Mouse (Mus musculus) olfactory bulb, adult 2 months (tissue): Measurements from ENCODE around the gene Oxsr1. TPM values are rescaled to one million over a fixed set of nuclear protein-coding genes. Genes with fewer than 3 reads are reported as not detected.
"Not testable (repeated sequence)": the region's sequence is repeated elsewhere in the genome, so short reads cannot be mapped to it uniquely, and the experiment has no call there.

Experiments used
- H3K27ac ChIP-seq: fragments of 200-500 bp; 2 replicates; pipeline ENCODE4 v1.5.1; 2012; ENCODE audit warnings: low read depth, low read length; ENCODE audit not compliant: insufficient read depth
- H3K4me1 ChIP-seq: fragments of 200-500 bp; 2 replicates; pipeline ENCODE4 v1.6.1; 2012; ENCODE audit warnings: low read length; ENCODE audit not compliant: control insufficient read depth, insufficient read depth
- H3K4me3 ChIP-seq: fragments of 200-500 bp; 2 replicates; pipeline ENCODE4 v1.5.1; 2012; ENCODE audit warnings: mild to moderate bottlenecking, low read depth, low read length, moderate library complexity; ENCODE audit not compliant: insufficient read depth
- CTCF ChIP-seq: fragments of 200-500 bp; IDR thresholded peaks from 2 replicates; pipeline ENCODE4 v1.5.1; 2012; ENCODE audit warnings: low read depth, mild to moderate bottlenecking, low read length, moderate library complexity; ENCODE audit not compliant: insufficient read depth
- POLR2A ChIP-seq: fragments of 200-500 bp; IDR thresholded peaks from 2 replicates; pipeline ENCODE4 v1.6.1; 2012; ENCODE audit warnings: mild to moderate bottlenecking, low read depth, low read length, moderate library complexity; ENCODE audit not compliant: insufficient read depth
- WGBS: fragments of 180-500 bp; shearing (Covaris S2); methylation state at CpG from one replicate; pipeline ENCODE4 v1.1.7; 2018; 5-methylcytosine and 5-hydroxymethylcytosine counted together
- polyA plus RNA-seq: library from polyadenylated mRNA; stranded (reverse); fragments of >200 nt; gene quantifications from 2 replicates; pipeline ENCODE4 v1.2.4, GENCODE M21; 2012; ENCODE audit warnings: low replicate concordance; ENCODE audit not compliant: missing spikeins, insufficient read depth, insufficient read length

Gene Oxsr1
- polyA plus RNA-seq, 1 experiment = not detected

DNA sequence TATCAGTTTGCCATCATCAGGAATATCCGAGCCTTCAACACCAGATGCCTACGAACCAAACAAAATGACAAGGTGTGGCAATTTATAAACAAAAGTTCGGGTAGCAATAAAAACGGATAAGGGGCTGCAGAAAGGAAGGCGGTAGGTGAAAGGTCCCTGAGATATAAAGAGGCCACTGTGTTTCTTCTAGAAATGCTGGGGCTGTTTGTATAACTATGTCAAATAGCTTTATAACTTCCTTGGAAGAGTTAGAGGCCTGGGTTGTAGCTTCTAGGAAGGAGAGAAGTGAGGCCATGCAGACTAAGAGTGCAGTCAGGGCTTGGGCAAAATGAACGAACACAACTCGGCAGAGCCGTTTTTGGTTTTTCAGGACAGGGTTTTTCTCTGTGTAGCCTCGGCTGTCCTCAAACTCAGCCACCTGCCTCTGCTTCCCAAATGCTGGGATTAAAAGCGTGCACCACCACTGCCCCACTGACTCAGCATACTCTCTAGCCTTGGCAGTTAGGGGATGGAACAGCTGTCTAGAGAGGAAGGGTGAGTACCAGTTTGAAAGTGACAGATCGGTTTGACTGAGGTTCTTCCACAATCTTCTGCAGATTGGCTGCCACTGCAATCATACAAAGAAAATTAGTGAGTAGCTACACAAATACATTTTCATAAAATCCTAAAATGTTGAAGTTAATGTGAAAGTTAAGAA, 80.9 kb downstream of the Oxsr1 start:
- WGBS = 87% methylated on average over 11 of the region's 11 CpGs
- TF ChIP-seq CTCF (no peak), POLR2A (no peak)
- no peak overlapping the region for H3K27ac ChIP-seq
- H3K4me1 ChIP-seq = peaks cover 13% of the 10 kb centered on the region
- H3K4me3 ChIP-seq = no peak overlapping the region

- no peak for TF ChIP-seq CTCF
- TF ChIP-seq POLR2A = no peak
- 54% methylated on average over 10 of the region's 10 CpGs for WGBS
- H3K27ac ChIP-seq = no peak overlapping the region
- H3K4me3 ChIP-seq = no peak overlapping the region
- H3K4me1 ChIP-seq = peaks cover 13% of the 10 kb centered on the region
Measured at GRCm38 (mm10) chr9:119240286-119240997, 81.8 kb downstream of the Oxsr1 start.

DNA sequence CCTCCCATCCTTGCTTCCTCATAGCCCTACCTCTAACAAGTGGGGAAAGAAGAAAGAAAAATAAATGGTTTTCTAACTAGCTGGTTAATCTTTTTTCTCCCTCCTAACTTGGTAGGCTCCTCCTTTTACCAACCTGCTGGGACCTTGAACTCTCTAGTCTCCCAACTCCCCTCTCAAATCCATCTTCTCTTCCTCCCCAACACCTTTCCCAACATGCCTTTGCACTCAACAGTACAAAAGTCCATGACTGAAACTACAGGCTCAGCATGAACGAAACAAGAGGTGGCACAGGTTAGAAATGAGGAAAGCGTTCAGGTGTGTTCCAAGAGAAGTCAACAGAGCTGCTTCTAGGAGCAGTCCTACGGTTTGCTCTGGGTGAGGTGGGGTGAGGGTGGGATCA, 83.0 kb downstream of the Oxsr1 start:
- 93% methylated on average over 3 of the region's 3 CpGs for WGBS
- H3K27ac ChIP-seq = no peak overlapping the region
- TF ChIP-seq CTCF (no peak), POLR2A (no peak)
- no peak overlapping the region for H3K4me3 ChIP-seq
- peaks cover 13% of the 10 kb centered on the region for H3K4me1 ChIP-seq

GRCm38 (mm10) chr9:119238796-119239195, 83.4 kb downstream of the Oxsr1 start:
- 80% methylated on average over 4 of the region's 4 CpGs for WGBS
- peaks cover 13% of the 10 kb centered on the region for H3K4me1 ChIP-seq
- no peak for TF ChIP-seq POLR2A
- no peak for TF ChIP-seq CTCF
- H3K4me3 ChIP-seq = no peak overlapping the region
- H3K27ac ChIP-seq = no peak overlapping the region

DNA sequence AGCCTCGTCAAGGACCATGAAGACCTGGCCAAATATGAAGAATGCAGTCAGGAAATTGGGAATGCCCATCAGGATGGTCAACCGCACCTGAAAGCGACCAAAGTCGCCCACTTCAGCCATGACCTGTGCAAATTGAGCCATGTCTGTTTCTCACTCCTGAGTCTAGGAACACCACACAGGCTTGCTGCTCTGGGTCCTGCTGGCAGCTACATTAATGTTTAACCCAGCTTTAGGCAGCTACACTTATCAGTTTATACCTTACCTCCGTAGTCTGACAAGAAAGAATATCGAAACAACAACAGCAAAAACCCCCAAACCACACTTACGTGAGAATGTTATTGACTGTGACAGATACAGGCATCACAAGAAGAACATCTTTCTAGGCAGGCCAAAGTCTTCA, 90.7 kb downstream of the Oxsr1 start:
- 97% methylated on average over 7 of the region's 7 CpGs for WGBS
- Histone ChIP-seq H3K4me3 (no peak overlapping the region), H3K27ac (no peak overlapping the region), H3K4me1 (no peaks in the 10 kb centered on the region)
- TF ChIP-seq POLR2A (no peak), CTCF (no peak)

DNA sequence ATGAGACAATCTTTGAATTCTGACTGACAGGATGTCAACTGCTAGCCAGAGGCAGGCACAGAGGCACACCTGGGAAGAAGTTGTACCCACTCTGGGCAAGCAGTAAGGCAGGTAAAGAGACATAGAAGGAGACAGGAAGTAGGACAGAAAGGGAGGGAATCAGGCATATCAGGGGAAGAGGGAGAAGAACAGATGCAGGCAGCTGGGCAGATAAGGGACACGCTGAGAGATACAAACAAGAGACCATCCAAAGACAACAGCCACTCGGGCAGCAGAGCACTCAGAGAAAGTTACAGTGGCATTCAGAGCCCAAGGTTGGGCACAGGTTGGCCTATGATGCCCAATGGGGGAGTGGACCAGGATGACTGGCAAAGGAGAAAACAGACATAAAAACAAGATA, 91.4 kb downstream of the Oxsr1 start:
- no peak overlapping the region for H3K4me3 ChIP-seq
- H3K27ac ChIP-seq = no peak overlapping the region
- H3K4me1 ChIP-seq = no peaks in the 10 kb centered on the region
- TF ChIP-seq POLR2A (no peak), CTCF (no peak)
- WGBS = 86% methylated on average over 2 of the region's 2 CpGs

GRCm38 (mm10) chr9:119220249-119220648, 102.0 kb downstream of the Oxsr1 start:
- WGBS = 84% methylated on average over 4 of the region's 4 CpGs
- Histone ChIP-seq H3K4me1 (no peaks in the 10 kb centered on the region), H3K4me3 (no peak overlapping the region), H3K27ac (no peak overlapping the region)
- TF ChIP-seq POLR2A = no peak
- no peak for TF ChIP-seq CTCF

GRCm38 (mm10) chr9:119219667-119220066, 102.6 kb downstream of the Oxsr1 start:
- no peak overlapping the region for H3K4me3 ChIP-seq
- TF ChIP-seq CTCF (no peak), POLR2A (no peak)
- H3K27ac ChIP-seq = no peak overlapping the region
- H3K4me1 ChIP-seq = no peaks in the 10 kb centered on the region
- WGBS = 83% methylated on average over 2 of the region's 2 CpGs

DNA sequence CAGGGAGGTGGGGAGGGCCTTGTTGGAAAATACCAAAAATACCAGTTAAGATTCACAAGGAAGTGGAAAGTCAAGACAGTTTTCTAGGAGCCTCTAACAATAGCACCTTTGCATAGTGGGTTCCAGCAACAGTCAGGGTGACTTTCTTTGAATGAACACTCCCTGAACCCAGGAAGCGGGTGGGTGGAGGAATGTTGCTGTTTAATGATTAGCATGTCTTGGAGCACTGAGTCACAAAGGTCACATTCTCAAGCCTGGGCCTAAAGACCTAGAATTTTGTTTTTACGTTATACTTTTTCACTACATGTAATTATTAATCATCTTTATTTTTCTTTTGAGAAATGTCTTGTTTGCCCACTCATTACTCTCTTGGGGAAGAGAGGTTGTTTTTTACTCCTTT, 106.9 kb downstream of the Oxsr1 start:
- 84% methylated on average over 2 of the region's 2 CpGs for WGBS
- not testable (repeated sequence) for H3K4me1 ChIP-seq, H3K27ac ChIP-seq, H3K4me3 ChIP-seq
